Mouse (Mus musculus) c-Kit-positive CD71-positive TER-119-positive erythroid progenitor cells, embryonic 14.5 days (primary cell): ENCODE measurements around the gene Sap30l.
A peak's percentile ranks its signal among the peaks of the same experiment; 100 is the strongest.
"Not testable (repeated sequence)": the region's sequence is repeated elsewhere in the genome, so short reads cannot be mapped to it uniquely, and the experiment has no call there.

ENCODE experiments used
- DNase-seq: peaks from one replicate; pipeline ENCODE4 v3.0.0-alpha.2; 2013; ENCODE audit warnings: low spot score

Sap30l gene

GRCm38 (mm10) chr11:57800266-57800951 lies 1.0 kb upstream of the Sap30l start:
- no peak for DNase-seq

GRCm38 (mm10) chr11:57801766-57802510 lies 501 bp downstream of the Sap30l start:
- no peak for DNase-seq

- DNase-seq: no peak
Measured at GRCm38 (mm10) chr11:57802511-57802870, 1.1 kb downstream of the Sap30l start.

GRCm38 (mm10) chr11:57805047-57805446 lies 3.6 kb downstream of the Sap30l start:
- no peak for DNase-seq

GRCm38 (mm10) chr11:57809017-57809731 lies 7.7 kb downstream of the Sap30l start:
- no peak for DNase-seq

GRCm38 (mm10) chr11:57809732-57810098 lies 8.3 kb downstream of the Sap30l start:
- DNase-seq: no peak

GRCm38 (mm10) chr11:57811006-57811405 lies 9.6 kb downstream of the Sap30l start:
- DNase-seq: no peak

GRCm38 (mm10) chr11:57812212-57812611 lies 10.8 kb downstream of the Sap30l start:
- peak; percentile 45 for DNase-seq

- no peak for DNase-seq
Measured at GRCm38 (mm10) chr11:57813641-57814040, 12.2 kb downstream of the Sap30l start.

- DNase-seq: no peak
Measured at GRCm38 (mm10) chr11:57818189-57818588, 16.8 kb downstream of the Sap30l start.

GRCm38 (mm10) chr11:57819999-57820581 lies 18.7 kb downstream of the Sap30l start:
- DNase-seq: peak; percentile 65

GRCm38 (mm10) chr11:57823159-57823558 lies 21.7 kb downstream of the Sap30l start:
- DNase-seq: not testable (repeated sequence)

GRCm38 (mm10) chr11:57823714-57824113 lies 22.3 kb downstream of the Sap30l start:
- no peak for DNase-seq

GRCm38 (mm10) chr11:57825234-57825633 lies 23.8 kb downstream of the Sap30l start:
- DNase-seq: not testable (repeated sequence)

- DNase-seq: no peak
Measured at GRCm38 (mm10) chr11:57827048-57827914, 25.8 kb downstream of the Sap30l start.

- no peak for DNase-seq
Measured at GRCm38 (mm10) chr11:57827915-57828545, 26.6 kb downstream of the Sap30l start.

GRCm38 (mm10) chr11:57828955-57829870 lies 27.8 kb downstream of the Sap30l start:
- DNase-seq: no peak

GRCm38 (mm10) chr11:57829871-57830775 lies 28.7 kb downstream of the Sap30l start:
- DNase-seq: no peak

- DNase-seq: no peak
Measured at GRCm38 (mm10) chr11:57831281-57831781, 29.9 kb downstream of the Sap30l start.
